Comparison of ENCODE assay signal across 8 mouse cellular contexts in the genomic region with DNA sequence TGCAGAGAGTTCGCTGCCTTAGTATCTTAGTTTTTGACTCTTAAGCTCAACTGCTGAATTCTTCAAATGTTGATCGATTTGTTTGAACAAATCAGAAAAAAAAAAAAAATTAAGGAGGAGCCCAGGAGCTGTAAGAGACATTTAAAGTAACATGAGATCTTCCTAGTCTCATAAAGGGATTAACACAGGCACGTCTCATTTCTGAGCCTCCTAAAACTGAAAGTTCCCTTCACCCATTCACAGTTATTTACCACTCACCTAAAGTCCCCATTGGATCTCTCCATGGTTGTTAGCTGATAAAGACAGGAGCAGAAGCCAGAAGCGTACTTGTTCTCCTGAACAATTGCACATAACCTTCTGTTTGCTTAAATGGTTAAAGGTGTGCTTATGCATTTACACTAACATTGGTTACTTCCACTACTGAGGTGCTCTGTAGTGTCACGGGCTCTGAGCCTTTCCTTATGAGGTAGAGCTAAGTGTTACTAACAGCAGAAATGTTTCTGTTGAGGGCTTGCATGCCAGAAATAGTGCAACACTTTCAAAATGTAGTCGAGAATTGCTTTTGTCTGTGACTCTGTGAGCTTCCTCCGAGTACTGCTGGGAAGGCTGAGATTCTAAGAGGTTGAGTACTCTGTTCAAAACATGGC. TPM values are rescaled to one million over a fixed set of nuclear protein-coding genes. Genes with fewer than 3 reads are reported as not detected.
DNase-seq lines count a peak whose midpoint lies in the region; ATAC-seq and TF ChIP-seq lines count a peak whose summit lies in the region.

A gene (minus strand): TSS at position 51 of the 647 bp plus-strand sequence.

- no peaks in the 10 kb centered on the region for H3K36me3 ChIP-seq in embryonic facial prominence, embryonic 14.5 days (ENCODE audit: control insufficient read depth, insufficient read depth, low read length)
- H3K36me3 ChIP-seq in hindbrain, embryonic 14.5 days (replicated peaks; ENCODE audit: control insufficient read depth, insufficient read depth): no peaks in the 10 kb centered on the region
- H3K36me3 ChIP-seq in limb, embryonic 15.5 days: no peaks in the 10 kb centered on the region
- H3K36me3 ChIP-seq in neural tube, embryonic 15.5 days: no peaks in the 10 kb centered on the region

- H3K4me1 ChIP-seq in embryonic facial prominence, embryonic 14.5 days (ENCODE audit: control insufficient read depth, insufficient read depth, low read length): no peaks in the 10 kb centered on the region
- H3K4me1 ChIP-seq in hindbrain, embryonic 14.5 days (replicated peaks; ENCODE audit: control insufficient read depth, insufficient read depth, low read length): peaks cover 4% of the 10 kb centered on the region; the same call in 1 of the 2 replicates
- H3K4me1 ChIP-seq in limb, embryonic 15.5 days: peaks cover 5% of the 10 kb centered on the region; the same call in 1 of the 2 replicates
- H3K4me1 ChIP-seq in neural tube, embryonic 15.5 days: peaks cover 13% of the 10 kb centered on the region; the same call in 1 of the 2 replicates

- H3K4me2 ChIP-seq in embryonic facial prominence, embryonic 14.5 days (ENCODE audit: low read depth, low read length): peak within 1 kb of the TSS; percentile 57
- H3K4me2 ChIP-seq in hindbrain, embryonic 14.5 days (replicated peaks): peak within 1 kb of the TSS; percentile 65
- H3K4me2 ChIP-seq in limb, embryonic 15.5 days: peak within 1 kb of the TSS; percentile 43
- peak within 1 kb of the TSS; percentile 55 for H3K4me2 ChIP-seq in neural tube, embryonic 15.5 days

- peak within 1 kb of the TSS; percentile 94 for H3K27ac ChIP-seq in layer of hippocampus, adult 2 months
- H3K27ac ChIP-seq in embryonic facial prominence, embryonic 14.5 days (replicated peaks; ENCODE audit: low read depth, low read length): no peak within 1 kb of the TSS
- peak within 1 kb of the TSS; percentile 66 for H3K27ac ChIP-seq in hindbrain, embryonic 14.5 days
- H3K27ac ChIP-seq in limb, embryonic 15.5 days: no peak within 1 kb of the TSS
- H3K27ac ChIP-seq in neural tube, embryonic 15.5 days (replicated peaks): peak within 1 kb of the TSS; percentile 78

- no peaks in the 10 kb centered on the region for H3K27me3 ChIP-seq in embryonic facial prominence, embryonic 14.5 days (replicated peaks; ENCODE audit: control insufficient read depth, insufficient read depth, low read length)
- H3K27me3 ChIP-seq in hindbrain, embryonic 14.5 days (ENCODE audit: control insufficient read depth, insufficient read depth, low read length): no peaks in the 10 kb centered on the region
- no peaks in the 10 kb centered on the region for H3K27me3 ChIP-seq in limb, embryonic 15.5 days
- H3K27me3 ChIP-seq in neural tube, embryonic 15.5 days (replicated peaks): no peaks in the 10 kb centered on the region

- no peak for ATAC-seq in embryonic facial prominence, embryonic 14.5 days (ENCODE audit: low read depth)
- ATAC-seq in hindbrain, embryonic 14.5 days (ENCODE audit: low FRiP score): no peak
- no peak for ATAC-seq in limb, embryonic 15.5 days (ENCODE audit: insufficient number of reproducible peaks, low FRiP score, low TSS enrichment, low read depth)
- no peak for ATAC-seq in neural tube, embryonic 15.5 days (ENCODE audit: low FRiP score)

- TF ChIP-seq CTCF in layer of hippocampus, adult 2 months (conservative IDR thresholded peaks at IDR 0.05): no peak

- no peak for DNase-seq in layer of hippocampus, adult 2 months (ENCODE audit: low spot score in 2 of 2)
- no peak for DNase-seq in layer of hippocampus, adult 9-10 months (ENCODE audit: low spot score)
- DNase-seq in embryonic facial prominence, embryonic 14.5 days (ENCODE audit: low spot score): peak; percentile 2
- DNase-seq in hindbrain, embryonic 14.5 days (ENCODE audit: low spot score): no peak
- no peak for DNase-seq in cerebellum, adult 11 months
- no peak for DNase-seq in c-Kit-positive CD71-positive TER-119-positive erythroid progenitor cells, embryonic 14.5 days (ENCODE audit: low spot score)

- peak within 1 kb of the TSS; percentile 40 for H3K9ac ChIP-seq in embryonic facial prominence, embryonic 14.5 days (ENCODE audit: low read depth, low read length)
- peak within 1 kb of the TSS; percentile 58 for H3K9ac ChIP-seq in hindbrain, embryonic 14.5 days
- H3K9ac ChIP-seq in limb, embryonic 15.5 days: 0 out of 2 replicates have a peak within 1 kb of the TSS, but pooled peaks have one; percentile 7
- peak within 1 kb of the TSS; percentile 36 for H3K9ac ChIP-seq in neural tube, embryonic 15.5 days (replicated peaks)

- H3K9me3 ChIP-seq in embryonic facial prominence, embryonic 14.5 days (ENCODE audit: control insufficient read depth, low read length): no peaks in the 10 kb centered on the region
- H3K9me3 ChIP-seq in hindbrain, embryonic 14.5 days (ENCODE audit: control insufficient read depth, low read length): no peaks in the 10 kb centered on the region
- no peaks in the 10 kb centered on the region for H3K9me3 ChIP-seq in limb, embryonic 15.5 days
- no peaks in the 10 kb centered on the region for H3K9me3 ChIP-seq in neural tube, embryonic 15.5 days (replicated peaks)

- 40% methylated on average over 7 of the region's 7 CpGs for WGBS in embryonic facial prominence, embryonic 14.5 days
- 52% methylated on average over 7 of the region's 7 CpGs for WGBS in hindbrain, embryonic 14.5 days
- 38% methylated on average over 7 of the region's 7 CpGs for WGBS in limb, embryonic 15.5 days
- 51% methylated on average over 7 of the region's 7 CpGs for WGBS in neural tube, embryonic 15.5 days

- H3K4me3 ChIP-seq in layer of hippocampus, adult 2 months: peak within 1 kb of the TSS; percentile 83
- H3K4me3 ChIP-seq in embryonic facial prominence, embryonic 14.5 days (ENCODE audit: low read depth, low read length): peak within 1 kb of the TSS; percentile 37
- H3K4me3 ChIP-seq in hindbrain, embryonic 14.5 days (replicated peaks; ENCODE audit: low read length): peak within 1 kb of the TSS; percentile 43
- H3K4me3 ChIP-seq in limb, embryonic 15.5 days: peak within 1 kb of the TSS; percentile 34
- peak within 1 kb of the TSS; percentile 44 for H3K4me3 ChIP-seq in neural tube, embryonic 15.5 days (replicated peaks)

RNA-seq across cellular contexts. Expression of the gene that starts here (rescaled TPM):
- 10 to 100 TPM; 27.3 to 29.1 TPM for total RNA-seq in layer of hippocampus, adult 2 months (2021)
- polyA plus RNA-seq in embryonic facial prominence, embryonic 14.5 days (2014; fragmentation: Nextera tagmentation; extraction: Ambion mirVana): 1.7 and 2.2 TPM in 2 replicates
- 12.4 and 13.9 TPM in 2 replicates for polyA plus RNA-seq in hindbrain, embryonic 14.5 days (2014; fragmentation: Nextera tagmentation; extraction: Ambion mirVana)
- 1.4 and 2.2 TPM in 2 replicates for polyA plus RNA-seq in limb, embryonic 15.5 days (2015; fragmentation: Nextera tagmentation; extraction: Ambion mirVana)
- 12.3 and 15.4 TPM in 2 replicates for polyA plus RNA-seq in neural tube, embryonic 15.5 days (2015; fragmentation: Nextera tagmentation; extraction: Ambion mirVana)

Comparison
In these comparisons a context has a peak if more than half of its experiments do, and no peak if none do; other contexts are left out.
1. H3K27ac ChIP-seq: peak in layer of hippocampus, adult 2 months (single experiment), hindbrain, embryonic 14.5 days (single experiment) and neural tube, embryonic 15.5 days (single experiment); none in embryonic facial prominence, embryonic 14.5 days (single experiment) and limb, embryonic 15.5 days (single experiment).
2. H3K9ac ChIP-seq: peak in every context shown above with its lines; median percentile 58 in hindbrain, embryonic 14.5 days; 40 in embryonic facial prominence, embryonic 14.5 days; 36 in neural tube, embryonic 15.5 days; 7 in limb, embryonic 15.5 days.
3. Peak in every context shown above with its lines, with median percentiles within 50 percentile points of each other: H3K4me3 ChIP-seq and H3K4me2 ChIP-seq.